14 mouse cellular contexts compared by ENCODE assay signal in genomic region chr14:62322581-62323344, GRCm38 (mm10). TPM values are rescaled to one million over a fixed set of nuclear protein-coding genes. Genes with fewer than 3 reads are reported as not detected.
DNase-seq lines count a peak whose midpoint lies in the region; ATAC-seq and TF ChIP-seq lines count a peak whose summit lies in the region.
"Had no signal": no experiment of that assay in that cellular context is flagged by ENCODE, and none has a peak within 500 bp of the region (broad histone marks: within the 10 kb centered on the region; RNA-seq: fewer than 3 reads in every experiment).

No protein-coding gene starts in this region.

- no peak for TF ChIP-seq POLR2A in kidney, adult 2 months (IDR thresholded peaks at IDR 0.05; ENCODE audit: low read depth, low read length)
- TF ChIP-seq POLR2A in myocyte (IDR thresholded peaks at IDR 0.05; ENCODE audit: insufficient read length, low read depth), result no peak

- TF ChIP-seq EP300 in stomach, postnatal 0 days (optimal IDR thresholded peaks at IDR 0.05), result no peak

- H3K79me2 ChIP-seq in myocyte (ENCODE audit: control insufficient read depth, insufficient read depth), result no peaks in the 10 kb centered on the region

- H3K27me3 ChIP-seq in embryonic facial prominence, embryonic 12.5 days, result no peaks in the 10 kb centered on the region
- H3K27me3 ChIP-seq in embryonic facial prominence, embryonic 10.5 days (replicated peaks; ENCODE audit: low read depth, poor library complexity, severe bottlenecking), result 0 out of 2 replicates have a peak, but pooled peaks cover 4% of the 10 kb centered on the region
- no peaks in the 10 kb centered on the region for H3K27me3 ChIP-seq in kidney, adult 2 months (replicated peaks; ENCODE audit: control insufficient read depth, insufficient read depth, low read length)
- no peaks in the 10 kb centered on the region for H3K27me3 ChIP-seq in stomach, embryonic 16.5 days (ENCODE audit: control insufficient read depth, insufficient read depth, low read length)
- H3K27me3 ChIP-seq in stomach, postnatal 0 days (ENCODE audit: control insufficient read depth, insufficient read depth, low read length), result no peaks in the 10 kb centered on the region
- no peaks in the 10 kb centered on the region for H3K27me3 ChIP-seq in myocyte (ENCODE audit: control insufficient read depth, insufficient read depth, insufficient read length)
- H3K27me3 ChIP-seq: liver, embryonic 12.5 days; midbrain, embryonic 15.5 days had no signal

- peaks cover 16% of the 10 kb centered on the region for H3K4me1 ChIP-seq in embryonic facial prominence, embryonic 12.5 days
- H3K4me1 ChIP-seq in embryonic facial prominence, embryonic 10.5 days, result peaks cover 37% of the 10 kb centered on the region
- H3K4me1 ChIP-seq in kidney, adult 2 months (ENCODE audit: control insufficient read depth, insufficient read depth, low read length), result peaks cover 5% of the 10 kb centered on the region; the same call in 1 of the 2 replicates
- H3K4me1 ChIP-seq in stomach, embryonic 16.5 days (ENCODE audit: control insufficient read depth, insufficient read depth, low read length), result peaks cover 6% of the 10 kb centered on the region; the same call in 1 of the 2 replicates
- H3K4me1 ChIP-seq in stomach, postnatal 0 days (replicated peaks; ENCODE audit: control insufficient read depth, insufficient read depth), result no peaks in the 10 kb centered on the region
- H3K4me1 ChIP-seq: liver, embryonic 12.5 days; midbrain, embryonic 15.5 days had no signal

- H3K36me3 ChIP-seq in embryonic facial prominence, embryonic 12.5 days, result no peaks in the 10 kb centered on the region
- no peaks in the 10 kb centered on the region for H3K36me3 ChIP-seq in embryonic facial prominence, embryonic 10.5 days (replicated peaks)
- H3K36me3 ChIP-seq in kidney, adult 2 months (ENCODE audit: control insufficient read depth, insufficient read depth, low read length), result no peaks in the 10 kb centered on the region
- H3K36me3 ChIP-seq in stomach, embryonic 16.5 days (ENCODE audit: control insufficient read depth, insufficient read depth, low read length), result no peaks in the 10 kb centered on the region
- no peaks in the 10 kb centered on the region for H3K36me3 ChIP-seq in stomach, postnatal 0 days (ENCODE audit: control insufficient read depth, insufficient read depth, low read length)
- H3K36me3 ChIP-seq in myocyte (ENCODE audit: control insufficient read depth, insufficient read depth), result no peaks in the 10 kb centered on the region
- H3K36me3 ChIP-seq: liver, embryonic 12.5 days; midbrain, embryonic 15.5 days had no signal

- no peaks in the 10 kb centered on the region for H3K9me3 ChIP-seq in embryonic facial prominence, embryonic 12.5 days
- no peaks in the 10 kb centered on the region for H3K9me3 ChIP-seq in embryonic facial prominence, embryonic 10.5 days
- H3K9me3 ChIP-seq in stomach, embryonic 16.5 days (replicated peaks; ENCODE audit: control insufficient read depth, low read length), result no peaks in the 10 kb centered on the region
- H3K9me3 ChIP-seq in stomach, postnatal 0 days (ENCODE audit: control insufficient read depth, low read length), result no peaks in the 10 kb centered on the region
- H3K9me3 ChIP-seq: liver, embryonic 12.5 days; midbrain, embryonic 15.5 days had no signal

- H3K9ac ChIP-seq in embryonic facial prominence, embryonic 12.5 days, result no peak overlapping the region
- H3K9ac ChIP-seq in stomach, embryonic 16.5 days (ENCODE audit: low read length), result no peak overlapping the region
- H3K9ac ChIP-seq in stomach, postnatal 0 days (ENCODE audit: low read length), result no peak overlapping the region
- H3K9ac ChIP-seq: liver, embryonic 12.5 days; midbrain, embryonic 15.5 days had no signal

- ATAC-seq in embryonic facial prominence, embryonic 12.5 days (ENCODE audit: insufficient number of reproducible peaks, insufficient read depth, low FRiP score, low TSS enrichment), result 0 out of 2 replicates have a peak, but pooled peaks have one; percentile 35
- ATAC-seq in stomach, embryonic 16.5 days (ENCODE audit: insufficient read depth, low FRiP score), result no peak
- ATAC-seq in stomach, postnatal 0 days (ENCODE audit: low FRiP score, low TSS enrichment), result no peak
- ATAC-seq in activated CD4-positive, CD25-positive, alpha-beta regulatory T cell, adult 4 months, result no peak
- ATAC-seq: liver, embryonic 12.5 days; midbrain, embryonic 15.5 days had no signal

- no peak overlapping the region for H3K4me2 ChIP-seq in embryonic facial prominence, embryonic 12.5 days (replicated peaks)
- no peak overlapping the region for H3K4me2 ChIP-seq in stomach, embryonic 16.5 days (ENCODE audit: low read depth, low read length)
- H3K4me2 ChIP-seq in stomach, postnatal 0 days (replicated peaks; ENCODE audit: low read depth), result no peak overlapping the region
- H3K4me2 ChIP-seq in myocyte (ENCODE audit: low read depth), result peak overlapping the region; percentile 64
- H3K4me2 ChIP-seq: liver, embryonic 12.5 days; midbrain, embryonic 15.5 days had no signal

- no peak overlapping the region for H3ac ChIP-seq in myocyte (ENCODE audit: control insufficient read depth, insufficient read length)

- DNase-seq in embryonic facial prominence, embryonic 10.5 days (ENCODE audit: low spot score), result no peak
- peak; percentile 56 for DNase-seq in kidney, adult 2 months
- DNase-seq in kidney, postnatal 25 days, result no peak
- DNase-seq in stomach, postnatal 0 days (ENCODE audit: low spot score), result no peak
- DNase-seq: cerebellum, adult 2 months; heart, postnatal 36 days had no signal

- H3K27ac ChIP-seq in embryonic facial prominence, embryonic 12.5 days, result no peak overlapping the region
- H3K27ac ChIP-seq in embryonic facial prominence, embryonic 10.5 days (replicated peaks), result no peak overlapping the region
- no peak overlapping the region for H3K27ac ChIP-seq in kidney, adult 2 months (ENCODE audit: insufficient read depth, low read depth, low read length)
- peak overlapping the region; percentile 18; the same call in 1 of the 2 replicates for H3K27ac ChIP-seq in stomach, embryonic 16.5 days (ENCODE audit: low read length)
- no peak overlapping the region for H3K27ac ChIP-seq in stomach, postnatal 0 days (replicated peaks)
- H3K27ac ChIP-seq: heart, adult 2 months; layer of hippocampus, adult 2 months; liver, embryonic 12.5 days; midbrain, embryonic 15.5 days had no signal

- no peak overlapping the region for H3K4me3 ChIP-seq in embryonic facial prominence, embryonic 12.5 days
- no peak overlapping the region for H3K4me3 ChIP-seq in embryonic facial prominence, embryonic 10.5 days
- H3K4me3 ChIP-seq in kidney, adult 2 months (ENCODE audit: insufficient read depth, low read depth, low read length), result no peak overlapping the region
- H3K4me3 ChIP-seq in stomach, embryonic 16.5 days (replicated peaks; ENCODE audit: low read length), result no peak overlapping the region
- no peak overlapping the region for H3K4me3 ChIP-seq in stomach, postnatal 0 days (ENCODE audit: low read depth, low read length)
- no peak overlapping the region for H3K4me3 ChIP-seq in myocyte
- H3K4me3 ChIP-seq: heart, adult 2 months; layer of hippocampus, adult 2 months; liver, embryonic 12.5 days; midbrain, embryonic 15.5 days had no signal

- 32% methylated on average over 6 of the region's 6 CpGs for WGBS in embryonic facial prominence, embryonic 12.5 days
- 40% methylated on average over 6 of the region's 6 CpGs for WGBS in embryonic facial prominence, embryonic 10.5 days
- WGBS in kidney, adult 2 months, result 49% methylated on average over 6 of the region's 6 CpGs
- WGBS in stomach, embryonic 16.5 days, result 35% methylated on average over 6 of the region's 6 CpGs
- 38% methylated on average over 6 of the region's 6 CpGs for WGBS in stomach, postnatal 0 days

- no peak; the same call in 1 of the 2 replicates for TF ChIP-seq CTCF in kidney, adult 2 months (conservative IDR thresholded peaks at IDR 0.05; ENCODE audit: insufficient read depth, insufficient read length, low read depth, low read length)
- no peak for TF ChIP-seq CTCF in stomach, postnatal 0 days (IDR thresholded peaks at IDR 0.05; ENCODE audit: low read depth)

TF ChIP-seq in myocyte, 11 proteins besides CTCF, POLR2A, EP300 and RAD21:
- no peak for TF ChIP-seq TCF3 (IDR thresholded peaks at IDR 0.05; ENCODE audit: insufficient read length, low read depth)
- no peak for TF ChIP-seq SRF (IDR thresholded peaks at IDR 0.05; ENCODE audit: control insufficient read depth, insufficient read length, low read depth)
- TF ChIP-seq MYOG (IDR thresholded peaks at IDR 0.05; ENCODE audit: control insufficient read depth in 1 of 3, insufficient read depth in 1 of 3, insufficient read length in 2 of 3, low read depth in 2 of 3), result peak in 2 of 3 experiments; percentile 63 to 79
- peak; percentile 12 for TF ChIP-seq TCF12 (IDR thresholded peaks at IDR 0.05; ENCODE audit: insufficient read depth, poor library complexity, severe bottlenecking)
- TF ChIP-seq E2F4 (IDR thresholded peaks at IDR 0.05; ENCODE audit: insufficient read depth), result no peak
- peak; percentile 47 to 65 (median 62) for TF ChIP-seq MYOD1 (IDR thresholded peaks at IDR 0.05; ENCODE audit: control insufficient read depth in 1 of 3, insufficient read length in 2 of 3, low read depth in 2 of 3)

RNA-seq across cellular contexts. Expression of gene Dleu7, which starts 29.9 kb away (rescaled TPM):
- polyA plus RNA-seq in embryonic facial prominence, embryonic 12.5 days (2016; fragmentation: Nextera tagmentation; extraction: Ambion mirVana), result 1.2 and 2.1 TPM in 2 replicates
- polyA plus RNA-seq in embryonic facial prominence, embryonic 10.5 days (2016; fragmentation: Nextera tagmentation; extraction: Ambion mirVana), result 3.0 and 3.9 TPM in 2 replicates
- 19.8 and 21.0 TPM in 2 replicates for polyA plus RNA-seq in kidney, adult 2 months (2012; rRNA removed)
- 0.29 and 0.36 TPM in 2 replicates for polyA plus RNA-seq in stomach, embryonic 16.5 days (2015; fragmentation: Nextera tagmentation; extraction: Ambion mirVana)
- polyA plus RNA-seq in stomach, postnatal 0 days (2015; fragmentation: Nextera tagmentation; extraction: Ambion mirVana), result 0.18 TPM in 2 replicates
- polyA plus RNA-seq in myocyte (2012; fragmentation: generic; extraction: Trizol), result 0.25 TPM
- not detected for polyA plus RNA-seq in activated CD4-positive, CD25-positive, alpha-beta regulatory T cell, adult 4 months (2017; shearing (Covaris generic))

RNA-seq across cellular contexts. Expression of gene Rnaseh2b, which starts 30.4 kb away (rescaled TPM):
- polyA plus RNA-seq in embryonic facial prominence, embryonic 12.5 days (2016; fragmentation: Nextera tagmentation; extraction: Ambion mirVana), result 51.3 and 54.1 TPM in 2 replicates
- 54.5 and 62.4 TPM in 2 replicates for polyA plus RNA-seq in embryonic facial prominence, embryonic 10.5 days (2016; fragmentation: Nextera tagmentation; extraction: Ambion mirVana)
- polyA plus RNA-seq in kidney, adult 2 months (2012; rRNA removed), result 6.2 and 8.4 TPM in 2 replicates
- polyA plus RNA-seq in stomach, embryonic 16.5 days (2015; fragmentation: Nextera tagmentation; extraction: Ambion mirVana), result 43.7 and 46.6 TPM in 2 replicates
- 36.7 and 38.6 TPM in 2 replicates for polyA plus RNA-seq in stomach, postnatal 0 days (2015; fragmentation: Nextera tagmentation; extraction: Ambion mirVana)
- polyA plus RNA-seq in myocyte (2012; fragmentation: generic; extraction: Trizol), result 7.4 TPM
- polyA plus RNA-seq in activated CD4-positive, CD25-positive, alpha-beta regulatory T cell, adult 4 months (2017; shearing (Covaris generic)), result 10 to 100 TPM; 39.6 to 52.2 TPM
